Mouse (Mus musculus) liver (tissue): ENCODE data around the gene Ptpn4.

Experiments
- DNase-seq: peaks from one replicate; pipeline ENCODE4 v3.0.0-alpha.2; 2020; ENCODE audit warnings: mixed read lengths

The Ptpn4 gene

GRCm38 (mm10) chr1:119837035-119837751 is at the start of gene Ptpn4:
Ptpn4 (minus strand) TSS chr1:119837613.
- DNase-seq = peak; percentile 98

- DNase-seq = no peak
These were observed 48.9 kb upstream of the Ptpn4 start for GRCm38 (mm10) chr1:119886320-119886719.

- no peak for DNase-seq
These were observed 46.9 kb upstream of the Ptpn4 start for GRCm38 (mm10) chr1:119884272-119884671.

- no peak for DNase-seq
These were observed 41.5 kb upstream of the Ptpn4 start for GRCm38 (mm10) chr1:119878909-119879308.

GRCm38 (mm10) chr1:119877469-119877868 is 40.1 kb upstream of the Ptpn4 start:
- no peak for DNase-seq

- DNase-seq = no peak
These were observed 31.2 kb upstream of the Ptpn4 start for GRCm38 (mm10) chr1:119868395-119869161.

- DNase-seq = no peak
These were observed 29.9 kb upstream of the Ptpn4 start for GRCm38 (mm10) chr1:119867300-119867699.

GRCm38 (mm10) chr1:119865311-119865710 is 27.9 kb upstream of the Ptpn4 start:
- no peak for DNase-seq

- DNase-seq = no peak
These were observed 26.3 kb upstream of the Ptpn4 start for GRCm38 (mm10) chr1:119863507-119864296.

- no peak for DNase-seq
These were observed 22.2 kb upstream of the Ptpn4 start for GRCm38 (mm10) chr1:119859566-119859965.

- no peak for DNase-seq
These were observed 15.6 kb upstream of the Ptpn4 start for GRCm38 (mm10) chr1:119852980-119853379.

GRCm38 (mm10) chr1:119852339-119852738 is 14.9 kb upstream of the Ptpn4 start:
- DNase-seq = no peak

GRCm38 (mm10) chr1:119849146-119849935 is 11.9 kb upstream of the Ptpn4 start:
- DNase-seq = no peak

- no peak for DNase-seq
These were observed 7.9 kb upstream of the Ptpn4 start for GRCm38 (mm10) chr1:119845321-119845720.

- DNase-seq = no peak
These were observed 5.7 kb upstream of the Ptpn4 start for GRCm38 (mm10) chr1:119843121-119843520.

- DNase-seq = no peak
These were observed 828 bp upstream of the Ptpn4 start for GRCm38 (mm10) chr1:119838241-119838640.

GRCm38 (mm10) chr1:119836479-119837015 is 866 bp downstream of the Ptpn4 start:
- peak; percentile 72 for DNase-seq

- no peak for DNase-seq
These were observed 1.5 kb downstream of the Ptpn4 start for GRCm38 (mm10) chr1:119835726-119836478.

- DNase-seq = no peak
These were observed 9.3 kb downstream of the Ptpn4 start for GRCm38 (mm10) chr1:119828160-119828559.

- DNase-seq = no peak
These were observed 18.7 kb downstream of the Ptpn4 start for GRCm38 (mm10) chr1:119818704-119819103.

GRCm38 (mm10) chr1:119807707-119808106 is 29.7 kb downstream of the Ptpn4 start:
- no peak for DNase-seq
